Mouse (Mus musculus) heart, embryonic 16.5 days (tissue): ENCODE results near the gene Sdf4. TPM values are rescaled to one million over a fixed set of nuclear protein-coding genes. Genes with fewer than 3 reads are reported as not detected.
A peak's percentile ranks its signal among the peaks of the same experiment; 100 is the strongest.

ENCODE experiments used
- ATAC-seq: fragments of 200-750 bp; cut with Nextera tagmentation; replicated peaks from 2 replicates; pipeline ENCODE4 v1.8.0; 2017; ENCODE audit warnings: moderate number of reproducible peaks; ENCODE audit not compliant: insufficient read depth, low FRiP score; ENCODE audit errors: extremely low read depth
- H3K27ac ChIP-seq: fragments of 300-500 bp; sonication (generic); 2 replicates; pipeline ENCODE4 v1.5.1; 2014; ENCODE audit warnings: mild to moderate bottlenecking, low read length, control low read depth, moderate library complexity
- H3K27me3 ChIP-seq: fragments of 300-500 bp; sonication (generic); 2 replicates; pipeline ENCODE4 v1.6.1; 2014; ENCODE audit warnings: low read length, mixed read lengths; ENCODE audit not compliant: control insufficient read depth, insufficient read depth
- H3K36me3 ChIP-seq: fragments of 300-500 bp; sonication (generic); 2 replicates; pipeline ENCODE4 v1.6.1; 2014; ENCODE audit not compliant: control insufficient read depth, insufficient read depth
- H3K4me1 ChIP-seq: fragments of 300-500 bp; sonication (generic); 2 replicates; pipeline ENCODE4 v1.6.1; 2014; ENCODE audit warnings: low read length, mixed read lengths; ENCODE audit not compliant: control insufficient read depth, insufficient read depth
- H3K4me2 ChIP-seq: fragments of 300-500 bp; sonication (generic); 2 replicates; pipeline ENCODE4 v1.6.1; 2014; ENCODE audit warnings: low read depth, mild to moderate bottlenecking, control low read depth, low read length
- H3K4me3 ChIP-seq: fragments of 300-500 bp; sonication (generic); 2 replicates; pipeline ENCODE4 v1.5.1; 2014; ENCODE audit warnings: mild to moderate bottlenecking, control low read depth, low read length
- H3K9ac ChIP-seq: fragments of 300-500 bp; sonication (generic); 2 replicates; pipeline ENCODE4 v1.6.1; 2014; ENCODE audit warnings: low read length, control low read depth
- H3K9me3 ChIP-seq: fragments of 300-500 bp; sonication (generic); replicated peaks from 2 replicates; pipeline ENCODE4 v1.6.1; 2016; ENCODE audit warnings: low read length; ENCODE audit not compliant: control insufficient read depth
- WGBS: fragments of 180-500 bp; shearing (Covaris S2); extraction: QIAGEN DNeasy Blood & Tissue Kit; methylation state at CpG from one replicate; pipeline ENCODE4 v1.1.7; 2014; 5-methylcytosine and 5-hydroxymethylcytosine counted together
- polyA plus RNA-seq: library from polyadenylated mRNA; unstranded; fragments of >200 nt; fragmentation: Nextera tagmentation; extraction: Ambion mirVana; gene quantifications from 2 replicates; pipeline ENCODE4 v1.2.1, GENCODE M21; 2015

Sdf4 gene
- polyA plus RNA-seq, 1 experiment from 2014 or later, result 128 TPM

- Histone ChIP-seq H3K9me3 (no peaks in the 10 kb centered on the region), H3K36me3 (no peaks in the 10 kb centered on the region), H3K4me2 (no peak overlapping the region), H3K27me3 (no peaks in the 10 kb centered on the region), H3K4me1 (peaks cover 16% of the 10 kb centered on the region), H3K4me3 (no peak overlapping the region), H3K9ac (no peak overlapping the region), H3K27ac (no peak overlapping the region)
- WGBS, result 40% methylated on average over 9 of the region's 9 CpGs
- 0 out of 2 replicates have a peak, but pooled peaks have one; percentile 42 for ATAC-seq
Observed at GRCm38 (mm10) chr4:156021942-156022419, 29.3 kb downstream of the Sdf4 start.

DNA sequence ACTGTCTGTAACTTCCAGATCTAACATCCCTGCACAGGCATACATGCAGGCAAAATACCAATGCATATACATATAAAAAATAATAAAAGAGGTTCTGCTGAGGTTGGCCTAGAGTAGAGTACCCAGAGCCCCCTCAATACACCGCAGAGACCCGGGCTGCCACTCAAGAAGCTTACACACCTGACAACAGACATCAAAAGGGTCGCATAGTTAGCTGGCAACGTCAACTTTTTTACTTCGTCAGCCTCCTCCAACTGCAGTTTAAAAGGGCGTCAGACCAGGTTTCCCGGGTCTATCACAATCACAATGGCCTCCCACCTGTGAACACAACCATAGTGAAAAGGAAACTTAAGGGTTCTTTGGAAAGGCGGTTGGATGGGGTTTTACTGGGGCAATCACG lies 30.8 kb downstream of the Sdf4 start:
- Histone ChIP-seq H3K27ac (no peak overlapping the region), H3K9ac (no peak overlapping the region), H3K4me1 (peaks cover 16% of the 10 kb centered on the region), H3K4me3 (no peak overlapping the region), H3K36me3 (no peaks in the 10 kb centered on the region; the same call in 1 of the 2 replicates), H3K27me3 (no peaks in the 10 kb centered on the region), H3K9me3 (no peaks in the 10 kb centered on the region), H3K4me2 (no peak overlapping the region)
- 81% methylated on average over 9 of the region's 9 CpGs for WGBS
- no peak for ATAC-seq

GRCm38 (mm10) chr4:156024184-156024583 lies 31.5 kb downstream of the Sdf4 start:
- no peak overlapping the region for H3K4me3 ChIP-seq
- H3K4me2 ChIP-seq, result no peak overlapping the region
- no peak overlapping the region for H3K9ac ChIP-seq
- H3K27ac ChIP-seq, result peak overlapping the region; percentile 52; the same call in 1 of the 2 replicates
- no peaks in the 10 kb centered on the region; the same call in 1 of the 2 replicates for H3K36me3 ChIP-seq
- H3K4me1 ChIP-seq, result peaks cover 16% of the 10 kb centered on the region
- no peak for ATAC-seq
- WGBS, result 71% methylated on average over 7 of the region's 7 CpGs
- H3K27me3 ChIP-seq, result no peaks in the 10 kb centered on the region
- no peaks in the 10 kb centered on the region for H3K9me3 ChIP-seq

GRCm38 (mm10) chr4:156026013-156026412 lies 33.3 kb downstream of the Sdf4 start, which contains the start of gene Tnfrsf18:
Gene Tnfrsf18, plus strand, starts transcription at chr4:156026164.
- Histone ChIP-seq H3K27me3 (no peaks in the 10 kb centered on the region), H3K9ac (peak within 1 kb of the TSS; percentile 51), H3K4me2 (0 out of 2 replicates have a peak within 1 kb of the TSS, but pooled peaks have one; percentile 10), H3K4me3 (no peak within 1 kb of the TSS), H3K36me3 (peaks cover 4% of the 10 kb centered on the region), H3K4me1 (peaks cover 25% of the 10 kb centered on the region), H3K9me3 (no peaks in the 10 kb centered on the region), H3K27ac (peak within 1 kb of the TSS; percentile 22; the same call in 1 of the 2 replicates)
- WGBS, result 6% methylated on average over 4 of the region's 4 CpGs
- peak; percentile 53 for ATAC-seq

GRCm38 (mm10) chr4:156028580-156028979 lies 35.9 kb downstream of the Sdf4 start:
- Histone ChIP-seq H3K9ac (no peak overlapping the region), H3K4me2 (no peak overlapping the region), H3K9me3 (no peaks in the 10 kb centered on the region), H3K4me3 (no peak overlapping the region), H3K4me1 (peaks cover 30% of the 10 kb centered on the region), H3K27me3 (no peaks in the 10 kb centered on the region), H3K27ac (no peak overlapping the region), H3K36me3 (peaks cover 4% of the 10 kb centered on the region)
- WGBS, result 90% methylated on average over 7 of the region's 7 CpGs
- ATAC-seq, result no peak

GRCm38 (mm10) chr4:156030651-156031118 lies 38.0 kb downstream of the Sdf4 start:
- H3K36me3 ChIP-seq, result peaks cover 4% of the 10 kb centered on the region
- no peaks in the 10 kb centered on the region for H3K9me3 ChIP-seq
- peak overlapping the region; percentile 96 for H3K27ac ChIP-seq
- ATAC-seq, result no peak
- H3K4me3 ChIP-seq, result peak overlapping the region; percentile 68
- WGBS, result 39% methylated on average over 9 of the region's 9 CpGs
- H3K27me3 ChIP-seq, result peaks cover 14% of the 10 kb centered on the region
- H3K9ac ChIP-seq, result peak overlapping the region; percentile 78
- peaks cover 29% of the 10 kb centered on the region for H3K4me1 ChIP-seq
- peak overlapping the region; percentile 70 for H3K4me2 ChIP-seq

DNA sequence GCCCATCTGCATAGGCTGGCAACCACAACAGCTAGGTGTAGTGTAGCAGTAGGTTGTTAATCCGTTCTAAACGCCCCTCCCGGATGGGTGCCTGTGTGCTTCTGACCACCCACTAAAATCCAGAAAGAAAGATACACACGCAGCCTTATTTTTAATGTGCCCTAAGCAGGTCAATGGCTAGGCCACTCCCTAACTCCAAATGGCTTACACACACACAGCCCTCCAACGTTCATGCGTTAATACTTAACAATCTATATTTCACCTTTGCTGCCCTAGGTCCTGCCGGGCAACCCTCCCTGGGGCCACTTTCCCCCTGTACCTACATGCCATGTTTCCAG lies 38.6 kb downstream of the Sdf4 start:
- peaks cover 24% of the 10 kb centered on the region for H3K4me1 ChIP-seq
- H3K4me2 ChIP-seq, result peak overlapping the region; percentile 70
- H3K9ac ChIP-seq, result peak overlapping the region; percentile 78
- peaks cover 4% of the 10 kb centered on the region for H3K36me3 ChIP-seq
- peak overlapping the region; percentile 96 for H3K27ac ChIP-seq
- peaks cover 18% of the 10 kb centered on the region for H3K27me3 ChIP-seq
- H3K4me3 ChIP-seq, result peak overlapping the region; percentile 68
- ATAC-seq, result peak; percentile 10; the same call in 1 of the 2 replicates
- WGBS, result 8% methylated on average over 7 of the region's 7 CpGs
- no peaks in the 10 kb centered on the region for H3K9me3 ChIP-seq

GRCm38 (mm10) chr4:156031593-156032391 lies 39.1 kb downstream of the Sdf4 start:
- peak overlapping the region; percentile 96 for H3K27ac ChIP-seq
- peak overlapping the region; percentile 70 for H3K4me2 ChIP-seq
- peak overlapping the region; percentile 68 for H3K4me3 ChIP-seq
- peak; percentile 90 for ATAC-seq
- H3K36me3 ChIP-seq, result peaks cover 4% of the 10 kb centered on the region
- WGBS, result under 1% methylated on average over 24 of the region's 24 CpGs
- H3K4me1 ChIP-seq, result peaks cover 21% of the 10 kb centered on the region
- peak overlapping the region; percentile 78 for H3K9ac ChIP-seq
- H3K27me3 ChIP-seq, result peaks cover 19% of the 10 kb centered on the region
- H3K9me3 ChIP-seq, result no peaks in the 10 kb centered on the region

DNA sequence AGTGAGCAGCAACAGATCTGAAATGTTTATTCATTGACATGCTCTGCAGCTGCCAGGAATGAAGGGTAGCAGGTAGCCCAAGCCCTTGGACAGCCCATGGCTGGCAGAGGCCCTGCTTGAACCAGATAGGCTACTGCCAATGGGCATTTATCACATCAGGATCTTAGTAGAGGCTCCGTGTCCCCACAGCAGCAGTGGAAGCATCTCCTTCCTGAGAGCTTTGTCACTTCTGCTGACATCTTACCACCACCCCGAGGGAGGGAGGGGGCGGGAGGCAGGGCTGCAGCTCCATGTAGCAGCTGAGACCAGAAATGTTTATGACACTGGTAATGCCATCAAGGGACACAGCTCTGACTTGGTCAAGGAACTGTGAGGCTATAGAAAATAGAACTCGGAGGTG lies 40.2 kb downstream of the Sdf4 start:
- ATAC-seq, result no peak
- 74% methylated on average over 4 of the region's 4 CpGs for WGBS
- H3K4me3 ChIP-seq, result no peak overlapping the region
- H3K9ac ChIP-seq, result no peak overlapping the region
- peak overlapping the region; percentile 96 for H3K27ac ChIP-seq
- H3K4me1 ChIP-seq, result peaks cover 21% of the 10 kb centered on the region
- peaks cover 4% of the 10 kb centered on the region for H3K36me3 ChIP-seq
- peak overlapping the region; percentile 70 for H3K4me2 ChIP-seq
- peaks cover 19% of the 10 kb centered on the region for H3K27me3 ChIP-seq
- H3K9me3 ChIP-seq, result no peaks in the 10 kb centered on the region
